Mouse (Mus musculus): ENCODE measurements around the gene Frem2.

- no peak for TF ChIP-seq CTCF (IDR thresholded peaks at IDR 0.05; ENCODE audit: borderline replicate concordance, control insufficient read depth, extremely low read depth, insufficient read depth, low read length, poor library complexity)
- no peak for TF ChIP-seq POLR2A (IDR thresholded peaks at IDR 0.05; ENCODE audit: control insufficient read depth, extremely low read depth, insufficient read depth, low read length, poor library complexity)
Observed at GRCm38 (mm10) chr3:53513096-53513495, 144.1 kb downstream of the Frem2 start.
